Mouse (Mus musculus) kidney, embryonic 14.5 days (tissue): ENCODE results near the gene Drg1. TPM values are rescaled to one million over a fixed set of nuclear protein-coding genes. Genes with fewer than 3 reads are reported as not detected.
A peak's percentile ranks its signal among the peaks of the same experiment; 100 is the strongest.
"Not testable (repeated sequence)": the region's sequence is repeated elsewhere in the genome, so short reads cannot be mapped to it uniquely, and the experiment has no call there.

Source experiments
- ATAC-seq: fragments of 200-750 bp; cut with Nextera tagmentation; 2 replicates; pipeline ENCODE4 v1.8.0; 2017; ENCODE audit warnings: moderate number of reproducible peaks, mild to moderate bottlenecking, moderate TSS enrichment, moderate library complexity; ENCODE audit not compliant: low FRiP score, low TSS enrichment
- H3K27ac ChIP-seq: fragments of 300-500 bp; sonication (generic); 2 replicates; pipeline ENCODE4 v1.5.1; 2014; ENCODE audit warnings: low read depth, mild to moderate bottlenecking, low read length, moderate library complexity, mixed read lengths
- H3K27me3 ChIP-seq: fragments of 300-500 bp; sonication (generic); 2 replicates; pipeline ENCODE4 v1.6.1; 2014; ENCODE audit warnings: mild to moderate bottlenecking, low read length; ENCODE audit not compliant: control insufficient read depth, insufficient read depth
- H3K36me3 ChIP-seq: fragments of 300-500 bp; sonication (generic); 2 replicates; pipeline ENCODE4 v1.6.1; 2014; ENCODE audit warnings: low read length, mixed read lengths; ENCODE audit not compliant: control insufficient read depth, insufficient read depth
- H3K4me1 ChIP-seq: fragments of 300-500 bp; sonication (generic); 2 replicates; pipeline ENCODE4 v1.6.1; 2014; ENCODE audit warnings: low read length, mixed read lengths; ENCODE audit not compliant: control insufficient read depth, insufficient read depth
- H3K4me2 ChIP-seq: fragments of 300-500 bp; sonication (generic); replicated peaks from 2 replicates; pipeline ENCODE4 v1.6.1; 2014; ENCODE audit warnings: low read depth, mild to moderate bottlenecking, low read length
- H3K4me3 ChIP-seq: fragments of 300-500 bp; sonication (generic); 2 replicates; pipeline ENCODE4 v1.5.1; 2014; ENCODE audit warnings: mild to moderate bottlenecking, low read length
- H3K9ac ChIP-seq: fragments of 300-500 bp; sonication (generic); 2 replicates; pipeline ENCODE4 v1.6.1; 2014; ENCODE audit warnings: low read depth, mild to moderate bottlenecking, low read length, moderate library complexity
- H3K9me3 ChIP-seq: fragments of 300-500 bp; sonication (generic); 2 replicates; pipeline ENCODE4 v1.6.1; 2016; ENCODE audit warnings: low read length; ENCODE audit not compliant: control insufficient read depth
- WGBS: fragments of 180-500 bp; shearing (Covaris S2); extraction: QIAGEN DNeasy Blood & Tissue Kit; methylation state at CpG from one replicate; pipeline ENCODE4 v1.1.7; 2014; 5-methylcytosine and 5-hydroxymethylcytosine counted together
- polyA plus RNA-seq: library from polyadenylated mRNA; unstranded; fragments of >200 nt; fragmentation: Nextera tagmentation; extraction: Ambion mirVana; gene quantifications from 2 replicates; pipeline ENCODE4 v1.2.1, GENCODE M21; 2014

Drg1 gene
- polyA plus RNA-seq, 1 experiment from 2014 or later = 249 TPM

GRCm38 (mm10) chr11:3156991-3157390 is 109.2 kb downstream of the Drg1 start:
- not testable (repeated sequence) for H3K27me3 ChIP-seq, H3K4me3 ChIP-seq, ATAC-seq, H3K4me1 ChIP-seq, H3K27ac ChIP-seq, H3K9me3 ChIP-seq, H3K4me2 ChIP-seq, H3K9ac ChIP-seq, H3K36me3 ChIP-seq
- WGBS = 91% methylated on average over 2 of the region's 3 CpGs

GRCm38 (mm10) chr11:3153666-3154397 is 112.4 kb downstream of the Drg1 start:
- H3K27me3 ChIP-seq, H3K27ac ChIP-seq, H3K36me3 ChIP-seq, H3K4me1 ChIP-seq, H3K4me2 ChIP-seq, H3K4me3 ChIP-seq, H3K9ac ChIP-seq: not testable (repeated sequence)
- peaks cover 13% of the 10 kb centered on the region for H3K9me3 ChIP-seq
- 84% methylated on average over 1 of the region's 1 CpGs for WGBS
- peak; percentile 53 for ATAC-seq

DNA sequence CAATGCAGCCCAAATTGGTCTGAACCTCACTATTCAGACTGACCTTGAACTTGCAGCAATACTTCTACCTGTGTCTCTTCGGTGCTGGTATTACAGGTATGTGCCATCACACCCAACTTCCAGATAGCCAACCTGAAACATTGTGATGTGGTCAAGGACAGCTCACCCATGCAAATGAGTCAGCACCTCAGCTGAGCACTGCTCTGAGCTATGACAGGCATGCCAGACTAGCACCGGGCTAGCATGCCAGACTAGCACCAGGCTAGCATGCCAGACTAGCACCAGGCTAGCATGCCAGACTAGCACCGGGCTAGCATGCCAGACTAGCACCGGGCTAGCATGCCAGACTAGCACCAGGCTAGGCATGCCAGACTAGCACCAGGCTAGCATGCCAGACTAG is 114.9 kb downstream of the Drg1 start:
- WGBS = 91% methylated on average over 4 of the region's 4 CpGs
- H3K27me3 ChIP-seq, H3K4me1 ChIP-seq, H3K9ac ChIP-seq, H3K27ac ChIP-seq, H3K4me3 ChIP-seq, H3K4me2 ChIP-seq, H3K36me3 ChIP-seq: not testable (repeated sequence)
- 0 out of 2 replicates have a peak, but pooled peaks have one; percentile 40 for ATAC-seq
- peaks cover 13% of the 10 kb centered on the region for H3K9me3 ChIP-seq

DNA sequence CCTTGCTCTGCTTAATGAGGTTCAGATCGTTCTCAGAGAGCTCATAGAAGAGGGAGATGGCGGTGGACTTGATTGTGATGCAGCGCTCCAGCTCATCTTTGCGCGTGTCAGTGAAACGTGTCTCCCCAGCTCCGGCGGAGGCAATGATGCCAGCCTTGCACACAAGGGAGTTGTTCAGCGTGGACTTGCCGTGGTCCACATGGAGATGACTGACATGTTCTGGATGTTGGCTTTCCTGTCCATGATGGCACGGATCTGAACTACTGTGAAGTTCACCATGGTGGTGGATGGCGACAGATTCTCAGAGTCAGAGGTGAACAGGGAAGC is 115.6 kb downstream of the Drg1 start:
- H3K27me3 ChIP-seq, H3K27ac ChIP-seq, ATAC-seq, H3K9ac ChIP-seq, H3K4me3 ChIP-seq, H3K36me3 ChIP-seq, H3K4me2 ChIP-seq, H3K4me1 ChIP-seq: not testable (repeated sequence)
- H3K9me3 ChIP-seq = peaks cover 13% of the 10 kb centered on the region
- 96% methylated on average over 11 of the region's 12 CpGs for WGBS

DNA sequence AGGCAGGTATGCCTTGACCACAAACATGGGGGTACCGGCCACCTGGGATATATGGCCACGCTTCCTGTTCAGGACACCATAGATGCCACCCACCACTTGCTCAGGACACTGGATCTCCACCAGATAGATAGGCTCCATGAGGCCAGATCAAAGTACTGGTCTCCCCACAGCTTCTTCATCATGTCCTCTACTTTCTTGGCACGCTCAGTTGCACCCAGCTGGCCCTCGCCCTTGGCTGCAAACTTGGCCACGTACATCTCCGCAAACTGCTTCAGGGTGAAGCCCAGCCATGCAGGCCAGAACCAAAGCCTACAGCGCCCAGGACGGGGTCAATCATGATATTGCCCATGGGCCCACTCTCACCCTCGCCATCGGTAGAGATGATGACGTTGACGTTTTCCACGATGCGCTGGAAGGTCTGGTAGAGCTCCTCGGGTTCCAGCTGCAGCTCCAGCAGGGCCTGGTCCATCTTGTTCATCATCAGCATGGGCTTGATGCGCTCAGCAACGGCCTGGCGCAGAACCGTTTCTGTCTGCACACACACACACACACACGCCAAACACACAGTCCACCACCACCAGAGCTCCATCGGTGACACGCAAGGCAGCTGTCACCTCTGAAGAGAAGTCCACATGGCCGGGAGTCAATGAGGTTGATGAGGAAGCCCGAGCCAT is 116.1 kb downstream of the Drg1 start:
- H3K36me3 ChIP-seq, H3K4me1 ChIP-seq, H3K27me3 ChIP-seq, H3K9ac ChIP-seq, H3K27ac ChIP-seq, H3K4me2 ChIP-seq, H3K4me3 ChIP-seq: not testable (repeated sequence)
- peaks cover 11% of the 10 kb centered on the region for H3K9me3 ChIP-seq
- peak; percentile 18; the same call in 1 of the 2 replicates for ATAC-seq
- WGBS = 96% methylated on average over 23 of the region's 24 CpGs

DNA sequence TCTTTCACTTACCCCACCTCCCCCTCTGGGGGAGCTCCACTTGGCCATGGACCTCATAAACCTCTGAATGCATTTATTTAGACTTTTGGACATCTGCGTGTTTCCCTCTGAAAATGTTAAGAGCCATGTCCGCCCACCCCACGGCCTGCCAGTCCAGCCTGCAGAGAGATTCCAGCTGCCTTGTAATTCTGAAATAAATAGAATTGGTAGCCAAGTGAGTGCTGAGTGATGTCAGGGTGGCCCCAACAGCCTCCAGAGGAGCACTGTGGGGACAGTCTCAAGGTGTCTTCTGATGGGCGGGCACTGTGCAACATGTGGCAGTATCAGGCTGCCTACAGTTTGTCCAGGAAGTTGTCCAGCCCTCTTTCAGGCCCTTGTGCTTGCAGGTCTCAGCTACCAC is 116.7 kb downstream of the Drg1 start:
- H3K4me3 ChIP-seq, H3K4me2 ChIP-seq, ATAC-seq, H3K9ac ChIP-seq, H3K27me3 ChIP-seq, H3K27ac ChIP-seq, H3K4me1 ChIP-seq, H3K36me3 ChIP-seq: not testable (repeated sequence)
- H3K9me3 ChIP-seq = peaks cover 11% of the 10 kb centered on the region
- 95% methylated on average over 4 of the region's 4 CpGs for WGBS

- not testable (repeated sequence) for H3K9ac ChIP-seq, H3K4me2 ChIP-seq, H3K36me3 ChIP-seq, H3K4me1 ChIP-seq, H3K27me3 ChIP-seq, H3K4me3 ChIP-seq, ATAC-seq, H3K9me3 ChIP-seq, H3K27ac ChIP-seq
- WGBS = 86% methylated on average over 2 of the region's 2 CpGs
Measured at GRCm38 (mm10) chr11:3146806-3147205, 119.4 kb downstream of the Drg1 start.

DNA sequence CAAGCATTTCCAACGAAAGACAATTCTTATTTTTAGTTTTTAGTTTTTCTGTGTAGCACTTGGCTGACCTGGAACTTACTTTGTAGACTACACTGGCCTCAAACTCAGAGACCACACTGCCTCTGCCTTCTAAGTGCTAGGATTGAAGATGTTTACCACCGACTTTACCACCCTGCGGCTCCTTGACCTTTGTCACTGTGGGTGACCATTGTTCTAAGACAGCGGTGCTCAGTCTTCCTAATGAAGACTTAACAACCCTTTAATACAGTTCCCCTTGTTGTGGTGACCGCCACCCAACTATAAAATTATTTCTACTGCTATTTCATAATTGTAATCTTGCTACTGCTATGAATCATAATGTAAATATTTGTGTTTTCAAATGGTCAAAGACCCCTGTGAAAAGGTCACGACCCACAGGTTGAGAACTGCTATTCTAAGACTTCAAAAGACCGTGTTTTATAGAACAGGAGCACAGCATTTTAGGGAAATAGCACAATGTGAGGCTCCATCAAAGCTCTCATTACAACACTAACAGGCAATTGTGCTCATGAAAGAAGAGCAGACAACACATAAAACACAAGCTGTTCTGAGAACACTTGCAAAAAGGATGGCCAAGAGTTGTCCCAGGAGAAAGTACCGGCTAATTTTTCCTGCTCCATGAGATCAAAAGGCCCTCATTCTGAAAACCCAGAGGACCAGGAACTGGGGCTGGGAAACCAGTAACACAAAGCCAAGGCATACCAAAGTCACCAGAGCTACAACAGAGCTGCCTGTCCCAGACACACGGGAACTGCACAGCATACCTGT is 120.7 kb downstream of the Drg1 start:
- not testable (repeated sequence) for H3K9me3 ChIP-seq, H3K4me2 ChIP-seq, H3K4me1 ChIP-seq, H3K27me3 ChIP-seq, H3K36me3 ChIP-seq, H3K9ac ChIP-seq, H3K4me3 ChIP-seq, ATAC-seq, H3K27ac ChIP-seq
- 69% methylated on average over 7 of the region's 9 CpGs for WGBS

- H3K9ac ChIP-seq, H3K36me3 ChIP-seq, H3K4me2 ChIP-seq, ATAC-seq, H3K27ac ChIP-seq, H3K27me3 ChIP-seq, H3K4me1 ChIP-seq, H3K4me3 ChIP-seq, H3K9me3 ChIP-seq: not testable (repeated sequence)
- WGBS = 91% methylated on average over 3 of the region's 3 CpGs
Measured at GRCm38 (mm10) chr11:3143984-3144383, 122.2 kb downstream of the Drg1 start.
